Mouse (Mus musculus) midbrain, embryonic 11.5 days (tissue): Measurements from ENCODE around the gene Birc2. TPM values are rescaled to one million over a fixed set of nuclear protein-coding genes. Genes with fewer than 3 reads are reported as not detected.
A peak's percentile ranks its signal among the peaks of the same experiment; 100 is the strongest.

Experiments used
- ATAC-seq: fragments of 200-750 bp; cut with Nextera tagmentation; 2 replicates; pipeline ENCODE4 v1.8.0; 2017; ENCODE audit warnings: moderate TSS enrichment, moderate library complexity; ENCODE audit not compliant: low FRiP score
- DNase-seq: peaks from one replicate; pipeline ENCODE4 v3.0.0; 2015; ENCODE audit warnings: low spot score; ENCODE audit errors: missing footprints
- H3K27ac ChIP-seq: fragments of 300-500 bp; sonication (generic); 2 replicates; pipeline ENCODE4 v1.5.1; 2014; ENCODE audit warnings: low read depth, low read length
- H3K27me3 ChIP-seq: fragments of 300-500 bp; sonication (generic); 2 replicates; pipeline ENCODE4 v1.6.1; 2014; ENCODE audit warnings: mild to moderate bottlenecking, low read length, moderate library complexity, mixed read lengths; ENCODE audit not compliant: control insufficient read depth, insufficient read depth
- H3K36me3 ChIP-seq: fragments of 300-500 bp; sonication (generic); 2 replicates; pipeline ENCODE4 v1.6.1; 2014; ENCODE audit warnings: mild to moderate bottlenecking, low read length, moderate library complexity, mixed read lengths; ENCODE audit not compliant: control insufficient read depth, insufficient read depth
- H3K4me1 ChIP-seq: fragments of 300-500 bp; sonication (generic); 2 replicates; pipeline ENCODE4 v1.6.1; 2014; ENCODE audit warnings: low read length; ENCODE audit not compliant: control insufficient read depth, insufficient read depth
- H3K4me2 ChIP-seq: fragments of 300-500 bp; sonication (generic); 2 replicates; pipeline ENCODE4 v1.6.1; 2014; ENCODE audit warnings: mild to moderate bottlenecking, moderate library complexity
- H3K4me3 ChIP-seq: fragments of 300-500 bp; sonication (generic); 2 replicates; pipeline ENCODE4 v1.5.1; 2014; ENCODE audit warnings: low read depth, low read length
- H3K9ac ChIP-seq: fragments of 300-500 bp; sonication (generic); 2 replicates; pipeline ENCODE4 v1.6.1; 2014; ENCODE audit warnings: low read length
- H3K9me3 ChIP-seq: fragments of 300-500 bp; sonication (generic); 2 replicates; pipeline ENCODE4 v1.6.1; 2016; ENCODE audit warnings: low read length; ENCODE audit not compliant: control insufficient read depth
- whole genome bisulfite sequencing: fragments of 180-500 bp; shearing (Covaris S2); extraction: QIAGEN DNeasy Blood & Tissue Kit; methylation state at CpG from one replicate; pipeline ENCODE4 v1.1.7; 2014; 5-methylcytosine and 5-hydroxymethylcytosine counted together
- microRNA-seq: library from miRNA; unstranded; fragments of <30 nt; microRNA quantifications from one replicate; pipeline ENCODE4, GENCODE M21; 2017
- polyA plus RNA-seq: library from polyadenylated mRNA; unstranded; fragments of >200 nt; fragmentation: Nextera tagmentation; extraction: Ambion mirVana; gene quantifications from 2 replicates; pipeline ENCODE4 v1.2.1, GENCODE M21; 2014

Gene Birc2
- polyA plus RNA-seq, 1 experiment from 2014 or later = 42.4 TPM

DNA sequence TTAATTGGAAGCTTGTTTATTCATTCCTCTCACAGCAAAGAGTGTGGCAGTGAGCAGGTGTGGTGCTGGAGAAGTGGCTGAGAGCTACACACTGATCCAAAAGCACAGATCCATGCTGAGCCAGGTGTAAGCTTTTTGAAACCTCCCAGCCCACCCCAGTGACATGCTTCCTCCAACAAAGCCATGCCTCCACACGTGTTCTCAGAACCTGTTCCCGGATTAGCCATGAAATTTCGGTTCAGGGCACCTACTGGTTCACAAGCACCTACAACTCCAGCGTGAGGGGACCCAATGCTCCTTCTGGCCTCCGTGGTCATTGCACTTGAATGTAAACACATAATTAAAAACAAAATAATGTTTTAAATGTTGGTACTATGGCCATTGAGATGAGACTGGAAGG, 63.2 kb downstream of the Birc2 start:
- 93% methylated on average over 5 of the region's 5 CpGs for whole genome bisulfite sequencing
- no peak for DNase-seq

DNA sequence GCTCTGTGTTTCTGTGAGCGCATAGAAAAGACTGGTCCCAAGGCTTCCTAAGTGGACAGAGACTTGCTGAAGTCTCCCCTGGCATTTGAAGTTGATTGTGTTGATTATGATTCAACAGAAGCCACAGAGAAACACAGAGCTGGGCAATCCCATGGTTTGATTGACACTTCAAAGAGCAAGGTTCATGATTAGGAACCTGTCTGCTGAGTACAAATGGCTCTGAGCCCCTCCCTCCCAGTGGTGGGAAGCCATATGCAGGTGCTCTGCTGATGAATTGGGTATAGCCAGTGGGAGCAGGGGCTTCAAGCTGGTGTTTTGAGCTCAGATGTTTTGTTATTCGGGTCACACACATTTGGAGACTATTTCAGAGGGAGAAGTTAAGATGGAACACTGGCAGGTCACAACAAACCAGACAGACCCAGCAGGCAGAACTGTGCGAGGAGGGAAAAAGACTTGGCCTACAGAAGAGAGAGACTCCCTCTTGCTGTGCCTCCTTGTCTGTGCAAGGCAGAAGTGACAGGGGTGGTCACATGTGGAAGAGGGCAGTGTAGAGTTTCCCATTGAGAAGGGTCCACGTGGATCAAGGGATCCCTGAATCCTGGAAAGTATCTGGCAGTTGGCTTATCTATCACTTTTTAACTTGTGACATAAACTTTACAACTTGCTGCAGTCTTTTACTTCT, 64.0 kb downstream of the Birc2 start:
- no peak overlapping the region for H3K27ac ChIP-seq
- H3K4me2 ChIP-seq = no peak overlapping the region
- 75% methylated on average over 4 of the region's 4 CpGs for WGBS
- 0 out of 2 replicates have a peak, but pooled peaks cover 4% of the 10 kb centered on the region for H3K36me3 ChIP-seq
- H3K27me3 ChIP-seq = no peaks in the 10 kb centered on the region
- ATAC-seq (0 out of 2 replicates have a peak, but pooled peaks have one; percentile 54), DNase-seq (no peak)
- no peaks in the 10 kb centered on the region for H3K9me3 ChIP-seq
- H3K4me1 ChIP-seq = peaks cover 7% of the 10 kb centered on the region
- no peak overlapping the region for H3K9ac ChIP-seq
- H3K4me3 ChIP-seq = no peak overlapping the region

More for the DNA sequence above, 63.2 kb downstream of the Birc2 start:
- ATAC-seq = no peak
- H3K4me3 ChIP-seq = no peak overlapping the region
- no peaks in the 10 kb centered on the region for H3K27me3 ChIP-seq
- H3K9me3 ChIP-seq = no peaks in the 10 kb centered on the region
- H3K4me1 ChIP-seq = peaks cover 4% of the 10 kb centered on the region; the same call in 1 of the 2 replicates
- no peak overlapping the region for H3K4me2 ChIP-seq
- no peak overlapping the region for H3K27ac ChIP-seq
- H3K9ac ChIP-seq = no peak overlapping the region
- H3K36me3 ChIP-seq = 0 out of 2 replicates have a peak, but pooled peaks cover 4% of the 10 kb centered on the region

DNA sequence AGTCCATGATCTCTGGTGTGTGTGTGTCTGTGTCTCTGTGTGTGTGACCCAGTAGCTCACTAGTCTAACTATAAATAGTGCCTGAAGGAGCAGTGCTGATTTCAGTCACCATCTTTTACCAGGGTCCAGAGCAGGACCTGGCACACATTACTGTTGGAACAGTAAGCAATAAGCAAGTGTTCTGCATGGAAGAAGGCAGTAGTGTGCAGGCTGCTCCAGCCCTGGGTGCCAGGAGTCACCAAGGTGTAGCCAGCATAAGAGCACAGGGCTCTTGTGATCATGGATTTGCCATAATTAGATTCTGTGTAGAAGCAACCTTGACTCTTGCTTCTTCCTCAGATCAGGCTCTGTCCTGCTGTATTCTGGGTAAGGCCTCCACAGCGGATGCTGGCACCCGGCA, 64.5 kb downstream of the Birc2 start:
- H3K36me3 ChIP-seq = 0 out of 2 replicates have a peak, but pooled peaks cover 4% of the 10 kb centered on the region
- H3K9ac ChIP-seq = no peak overlapping the region
- H3K4me1 ChIP-seq = peaks cover 12% of the 10 kb centered on the region
- H3K27me3 ChIP-seq = no peaks in the 10 kb centered on the region
- 76% methylated on average over 2 of the region's 2 CpGs for WGBS
- H3K9me3 ChIP-seq = no peaks in the 10 kb centered on the region
- H3K27ac ChIP-seq = no peak overlapping the region
- no peak overlapping the region for H3K4me2 ChIP-seq
- no peak overlapping the region for H3K4me3 ChIP-seq
- no peak for DNase-seq
- ATAC-seq = no peak

DNA sequence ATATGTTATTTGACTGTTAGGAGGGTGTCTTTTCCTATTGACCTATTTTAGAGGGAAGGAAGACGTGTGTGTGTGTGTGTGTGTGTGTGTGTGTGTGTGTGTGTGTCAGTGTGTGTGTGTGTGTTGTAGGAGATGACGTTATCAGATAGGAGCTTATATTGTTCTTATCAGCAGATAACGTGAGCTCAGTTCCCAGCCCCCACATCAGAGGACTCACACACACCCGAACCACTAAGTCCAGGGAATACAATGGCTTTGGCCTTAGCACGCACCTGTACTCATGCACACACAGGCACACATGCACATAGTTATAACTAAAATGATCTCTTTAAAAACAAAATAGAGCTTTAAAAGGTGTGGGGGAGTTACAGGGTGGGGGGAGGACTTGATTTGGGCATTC, 67.4 kb downstream of the Birc2 start:
- Histone ChIP-seq H3K4me2 (no peak overlapping the region), H3K27ac (no peak overlapping the region), H3K9ac (no peak overlapping the region), H3K4me1 (peaks cover 36% of the 10 kb centered on the region), H3K36me3 (0 out of 2 replicates have a peak, but pooled peaks cover 4% of the 10 kb centered on the region), H3K9me3 (no peaks in the 10 kb centered on the region), H3K27me3 (no peaks in the 10 kb centered on the region), H3K4me3 (no peak overlapping the region)
- ATAC-seq (no peak), DNase-seq (no peak)
- WGBS = 89% methylated on average over 5 of the region's 5 CpGs

DNA sequence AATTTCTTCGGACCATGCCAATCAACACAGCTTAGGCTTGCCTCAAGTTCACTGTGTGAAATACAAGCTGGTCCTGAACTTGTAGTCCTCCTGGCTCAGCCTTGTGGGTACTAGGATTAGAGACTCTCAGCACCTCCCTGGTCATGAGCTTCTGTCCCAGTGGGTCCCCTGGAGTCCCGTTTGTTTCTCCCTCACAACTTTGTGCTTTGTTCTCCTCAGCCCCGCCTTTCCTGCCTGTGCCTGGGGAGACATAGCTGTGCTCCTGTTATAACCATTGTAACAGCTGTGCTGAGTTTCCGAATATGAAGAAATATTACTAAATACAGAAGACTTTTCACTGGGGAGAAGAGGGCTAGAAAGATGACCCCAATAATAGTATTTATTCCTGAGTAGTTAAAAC, 67.8 kb downstream of the Birc2 start:
- Histone ChIP-seq H3K27ac (no peak overlapping the region), H3K36me3 (0 out of 2 replicates have a peak, but pooled peaks cover 4% of the 10 kb centered on the region), H3K4me2 (no peak overlapping the region), H3K4me3 (no peak overlapping the region), H3K9me3 (no peaks in the 10 kb centered on the region), H3K27me3 (no peaks in the 10 kb centered on the region), H3K9ac (no peak overlapping the region), H3K4me1 (peaks cover 36% of the 10 kb centered on the region)
- DNase-seq (no peak), ATAC-seq (no peak)
- 72% methylated on average over 4 of the region's 4 CpGs for WGBS

Small RNA genes within 50 kb of the gene (microRNA-seq; reads per million reads assigned to microRNA genes)
- 9.7 reads per million, percentile 30 among the genes with 10 or more reads in this experiment for gene Mir5618

Other genes with a start within 250 kb of the Birc2 start
- not detected in 2 replicates for gene Mmp20, start 208.8 kb downstream of the Birc2 start, polyA plus RNA-seq
- not detected in 2 replicates for gene Mmp7, start 145.0 kb downstream of the Birc2 start, polyA plus RNA-seq
- 140 and 153 TPM in 2 replicates for gene Tmem123, start 73.0 kb downstream of the Birc2 start, polyA plus RNA-seq
- gene Birc3, start 36.1 kb upstream of the Birc2 start, polyA plus RNA-seq = 3.9 and 4.2 TPM in 2 replicates
- gene Yap1, start 167.5 kb upstream of the Birc2 start, polyA plus RNA-seq = 22.1 and 25.0 TPM in 2 replicates
- gene Cfap300, start 205.8 kb upstream of the Birc2 start, polyA plus RNA-seq = 20.6 and 20.7 TPM in 2 replicates